Mouse (Mus musculus) heart, embryonic 14.5 days (tissue): ENCODE data around the gene Ramp1. TPM values are rescaled to one million over a fixed set of nuclear protein-coding genes. Genes with fewer than 3 reads are reported as not detected.

ENCODE experiments used
- ATAC-seq: fragments of 200-750 bp; cut with Nextera tagmentation; 2 replicates; pipeline ENCODE4 v1.8.0; 2017; ENCODE audit warnings: low read depth, moderate TSS enrichment; ENCODE audit not compliant: insufficient number of reproducible peaks, insufficient read depth, low FRiP score
- H3K27ac ChIP-seq, 2 experiments: fragments of 200-500 bp in 1 of 2; fragments of 300-500 bp in 1 of 2; sonication (generic) in 1 of 2; replicated peaks in 1 of 2; 2 replicates each; pipeline ENCODE4 v1.5.1; 2012 to 2014; ENCODE audit warnings: low read depth in 2 of 2, low read length in 2 of 2, control low read depth in 1 of 2, mild to moderate bottlenecking in 1 of 2, mixed read lengths in 1 of 2; ENCODE audit not compliant: control insufficient read depth in 1 of 2, insufficient read depth in 1 of 2
- H3K27me3 ChIP-seq: fragments of 300-500 bp; sonication (generic); 2 replicates; pipeline ENCODE4 v1.6.1; 2014; ENCODE audit warnings: mild to moderate bottlenecking, low read length, control low read depth; ENCODE audit not compliant: control insufficient read depth, insufficient read depth
- H3K36me3 ChIP-seq: fragments of 300-500 bp; sonication (generic); 2 replicates; pipeline ENCODE4 v1.6.1; 2014; ENCODE audit warnings: mild to moderate bottlenecking, control low read depth, low read length, mixed read lengths; ENCODE audit not compliant: control insufficient read depth, insufficient read depth
- H3K4me1 ChIP-seq, 2 experiments: fragments of 200-500 bp in 1 of 2; fragments of 300-500 bp in 1 of 2; sonication (generic) in 1 of 2; 2 replicates each; pipeline ENCODE4 v1.6.1; 2012 to 2014; ENCODE audit warnings: low read length in 2 of 2, control low read depth in 1 of 2, mixed read lengths in 1 of 2; ENCODE audit not compliant: control insufficient read depth in 2 of 2, insufficient read depth in 2 of 2
- H3K4me2 ChIP-seq: fragments of 300-500 bp; sonication (generic); 2 replicates; pipeline ENCODE4 v1.6.1; 2014; ENCODE audit warnings: mild to moderate bottlenecking, low read length
- H3K4me3 ChIP-seq, 2 experiments: fragments of 200-500 bp in 1 of 2; fragments of 300-500 bp in 1 of 2; sonication (generic) in 1 of 2; 2 replicates each; pipeline ENCODE4 v1.5.1; 2012 to 2014; ENCODE audit warnings: low read length in 2 of 2, mild to moderate bottlenecking in 2 of 2, control low read depth in 1 of 2, low read depth in 1 of 2, moderate library complexity in 1 of 2; ENCODE audit not compliant: control insufficient read depth in 1 of 2, insufficient read depth in 1 of 2
- H3K9ac ChIP-seq: fragments of 300-500 bp; sonication (generic); 2 replicates; pipeline ENCODE4 v1.6.1; 2014; ENCODE audit warnings: mild to moderate bottlenecking, low read length
- H3K9me3 ChIP-seq: fragments of 300-500 bp; sonication (generic); 2 replicates; pipeline ENCODE4 v1.6.1; 2016; ENCODE audit warnings: low read length, control low read depth; ENCODE audit not compliant: control insufficient read depth
- WGBS: fragments of 180-500 bp; shearing (Covaris S2); extraction: QIAGEN DNeasy Blood & Tissue Kit; methylation state at CpG from one replicate; pipeline ENCODE4 v1.1.7; 2014; 5-methylcytosine and 5-hydroxymethylcytosine counted together
- polyA plus RNA-seq: library from polyadenylated mRNA; unstranded; fragments of >200 nt; fragmentation: Nextera tagmentation; extraction: Ambion mirVana; gene quantifications from 2 replicates; pipeline ENCODE4 v1.2.1, GENCODE M21; 2014

Gene Ramp1
- polyA plus RNA-seq, 1 experiment from 2014 or later, result 55.9 TPM

- Histone ChIP-seq H3K27ac (no peak overlapping the region), H3K4me3 (no peak overlapping the region), H3K9ac (no peak overlapping the region), H3K36me3 (no peaks in the 10 kb centered on the region), H3K4me1 (no peaks in the 10 kb centered on the region), H3K4me2 (no peak overlapping the region), H3K27me3 (no peaks in the 10 kb centered on the region), H3K9me3 (no peaks in the 10 kb centered on the region)
- no peak for ATAC-seq
- 82% methylated on average over 4 of the region's 4 CpGs for WGBS
These were observed 14.1 kb downstream of the Ramp1 start for GRCm38 (mm10) chr1:91193680-91194079.

GRCm38 (mm10) chr1:91199793-91200192 lies 20.2 kb downstream of the Ramp1 start:
- Histone ChIP-seq H3K9me3 (no peaks in the 10 kb centered on the region), H3K27me3 (no peaks in the 10 kb centered on the region), H3K9ac (no peak overlapping the region), H3K36me3 (no peaks in the 10 kb centered on the region), H3K4me3 (no peak overlapping the region), H3K27ac (no peak overlapping the region), H3K4me2 (no peak overlapping the region), H3K4me1 (peaks cover 2 to 5% of the 10 kb centered on the region in 2 experiments; a peak in 2 of 4 replicates)
- no peak for ATAC-seq
- WGBS, result 87% methylated on average over 10 of the region's 10 CpGs

GRCm38 (mm10) chr1:91201122-91201521 lies 21.5 kb downstream of the Ramp1 start:
- no peak overlapping the region for H3K4me3 ChIP-seq
- 42% methylated on average over 3 of the region's 3 CpGs for WGBS
- peaks cover 2 to 5% of the 10 kb centered on the region in 2 experiments; a peak in 2 of 4 replicates for H3K4me1 ChIP-seq
- no peak overlapping the region for H3K4me2 ChIP-seq
- no peaks in the 10 kb centered on the region for H3K36me3 ChIP-seq
- no peak overlapping the region for H3K9ac ChIP-seq
- no peaks in the 10 kb centered on the region for H3K9me3 ChIP-seq
- H3K27me3 ChIP-seq, result no peaks in the 10 kb centered on the region
- ATAC-seq, result no peak
- H3K27ac ChIP-seq, result no peak overlapping the region

- WGBS, result 80% methylated on average over 5 of the region's 5 CpGs
- H3K27me3 ChIP-seq, result no peaks in the 10 kb centered on the region
- no peak overlapping the region for H3K4me3 ChIP-seq
- no peak overlapping the region for H3K27ac ChIP-seq
- peaks cover 15 to 17% of the 10 kb centered on the region in 2 experiments for H3K4me1 ChIP-seq
- H3K9me3 ChIP-seq, result no peaks in the 10 kb centered on the region
- no peaks in the 10 kb centered on the region for H3K36me3 ChIP-seq
- no peak for ATAC-seq
- H3K9ac ChIP-seq, result no peak overlapping the region
- H3K4me2 ChIP-seq, result no peak overlapping the region
These were observed 24.7 kb downstream of the Ramp1 start for GRCm38 (mm10) chr1:91204221-91204765.

DNA sequence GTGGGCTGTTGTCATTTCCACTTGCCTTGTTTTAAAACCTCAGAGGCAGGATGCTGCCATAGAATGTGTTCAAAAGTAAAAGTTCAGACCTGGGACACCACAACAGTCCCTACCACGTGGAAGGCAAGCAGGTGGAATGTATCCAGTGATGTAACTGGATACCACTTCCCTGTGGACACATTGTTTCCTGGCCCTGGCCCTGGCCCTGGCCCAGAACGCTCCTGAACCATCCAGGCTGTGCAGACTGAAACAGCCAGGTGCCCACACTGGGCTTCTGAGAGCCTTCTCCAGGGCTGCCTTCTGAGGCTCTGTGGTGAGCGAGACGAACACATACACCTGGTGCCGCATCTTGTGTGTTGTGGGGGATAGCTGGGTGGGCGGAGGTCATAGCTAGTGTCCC lies 26.0 kb downstream of the Ramp1 start:
- Histone ChIP-seq H3K4me3 (no peak overlapping the region), H3K4me1 (peaks cover 27 to 29% of the 10 kb centered on the region in 2 experiments), H3K9ac (no peak overlapping the region), H3K27ac (no peak overlapping the region), H3K27me3 (no peaks in the 10 kb centered on the region), H3K9me3 (no peaks in the 10 kb centered on the region), H3K4me2 (no peak overlapping the region), H3K36me3 (no peaks in the 10 kb centered on the region)
- WGBS, result 78% methylated on average over 6 of the region's 6 CpGs
- ATAC-seq, result no peak

- Histone ChIP-seq H3K36me3 (no peaks in the 10 kb centered on the region), H3K9ac (no peak overlapping the region), H3K4me1 (peaks cover 32 to 34% of the 10 kb centered on the region in 2 experiments), H3K27me3 (no peaks in the 10 kb centered on the region), H3K27ac (no peak overlapping the region), H3K4me2 (no peak overlapping the region), H3K4me3 (no peak overlapping the region), H3K9me3 (no peaks in the 10 kb centered on the region)
- no peak for ATAC-seq
- WGBS, result 76% methylated on average over 8 of the region's 8 CpGs
These were observed 26.7 kb downstream of the Ramp1 start for GRCm38 (mm10) chr1:91206336-91206735.

DNA sequence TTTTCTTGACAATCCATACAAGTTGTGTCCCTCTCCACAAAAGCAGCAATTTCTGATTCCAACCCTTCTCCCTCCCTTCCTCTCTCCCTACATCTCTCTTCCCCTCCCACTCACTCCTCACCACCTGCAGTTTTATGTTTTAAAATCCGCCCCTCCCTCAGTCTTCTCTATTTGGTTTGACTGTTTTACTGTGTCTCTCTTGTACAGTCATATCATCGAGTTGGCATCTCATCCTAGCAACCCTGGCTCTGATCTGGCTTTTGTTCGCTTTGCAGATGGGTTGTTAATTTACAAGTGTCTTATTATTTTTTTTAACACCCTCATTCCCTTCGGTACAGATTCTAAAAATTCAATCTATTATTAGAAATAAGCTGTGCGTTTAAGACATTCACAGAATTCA lies 27.3 kb downstream of the Ramp1 start:
- Histone ChIP-seq H3K4me3 (no peak overlapping the region), H3K4me1 (peaks cover 38 to 39% of the 10 kb centered on the region in 2 experiments), H3K4me2 (no peak overlapping the region), H3K9me3 (no peaks in the 10 kb centered on the region), H3K27me3 (no peaks in the 10 kb centered on the region), H3K9ac (no peak overlapping the region), H3K27ac (no peak overlapping the region), H3K36me3 (no peaks in the 10 kb centered on the region)
- ATAC-seq, result no peak
- WGBS, result 64% methylated on average over 5 of the region's 5 CpGs
